8 mouse cellular contexts compared by ENCODE assay signal in genomic region chr2:131770852-131771251, GRCm38 (mm10).
DNase-seq lines count a peak whose midpoint lies in the region; ATAC-seq lines count a peak whose summit lies in the region.

No protein-coding gene starts in this region.

- ATAC-seq in cerebellum, adult (ENCODE audit: insufficient number of reproducible peaks, low FRiP score, low TSS enrichment), result no peak; the same call in 1 of the 2 replicates

- peak; percentile 7 for DNase-seq in cerebellum, adult 8-10 months
- DNase-seq in thymus, postnatal 14 days, result peak; percentile 8
- DNase-seq in thymus, adult 18-20 months, result no peak
- peak; percentile 26 for DNase-seq in embryo, embryonic 11.5 days (ENCODE audit: low read depth, low spot score)
- peak; percentile 40 to 56 for DNase-seq in kidney, postnatal 4 days
- DNase-seq in lung, postnatal 14 days, result peak; percentile 23
- no peak for DNase-seq in urinary bladder, postnatal 4 days (ENCODE audit: low spot score in 2 of 2)

Comparison
In these comparisons a context has a peak if more than half of its experiments do, and no peak if none do; other contexts are left out.
1. DNase-seq: peak in cerebellum, adult 8-10 months (single experiment), thymus, postnatal 14 days (single experiment), embryo, embryonic 11.5 days (single experiment), kidney, postnatal 4 days (2 of 2) and lung, postnatal 14 days (single experiment); none in thymus, adult 18-20 months (0 of 2) and urinary bladder, postnatal 4 days (0 of 2).